Mouse (Mus musculus) olfactory bulb, adult 2 months (tissue): Measurements from ENCODE around the gene Mtch1. TPM values are rescaled to one million over a fixed set of nuclear protein-coding genes. Genes with fewer than 3 reads are reported as not detected.

Experiments
- H3K27ac ChIP-seq: fragments of 200-500 bp; 2 replicates; pipeline ENCODE4 v1.5.1; 2012; ENCODE audit warnings: low read depth, low read length; ENCODE audit not compliant: insufficient read depth
- H3K4me1 ChIP-seq: fragments of 200-500 bp; 2 replicates; pipeline ENCODE4 v1.6.1; 2012; ENCODE audit warnings: low read length; ENCODE audit not compliant: control insufficient read depth, insufficient read depth
- H3K4me3 ChIP-seq: fragments of 200-500 bp; 2 replicates; pipeline ENCODE4 v1.5.1; 2012; ENCODE audit warnings: mild to moderate bottlenecking, low read depth, low read length, moderate library complexity; ENCODE audit not compliant: insufficient read depth
- CTCF ChIP-seq: fragments of 200-500 bp; IDR thresholded peaks from 2 replicates; pipeline ENCODE4 v1.5.1; 2012; ENCODE audit warnings: low read depth, mild to moderate bottlenecking, low read length, moderate library complexity; ENCODE audit not compliant: insufficient read depth
- POLR2A ChIP-seq: fragments of 200-500 bp; IDR thresholded peaks from 2 replicates; pipeline ENCODE4 v1.6.1; 2012; ENCODE audit warnings: mild to moderate bottlenecking, low read depth, low read length, moderate library complexity; ENCODE audit not compliant: insufficient read depth
- WGBS: fragments of 180-500 bp; shearing (Covaris S2); methylation state at CpG from one replicate; pipeline ENCODE4 v1.1.7; 2018; 5-methylcytosine and 5-hydroxymethylcytosine counted together
- polyA plus RNA-seq: library from polyadenylated mRNA; stranded (reverse); fragments of >200 nt; gene quantifications from 2 replicates; pipeline ENCODE4 v1.2.4, GENCODE M21; 2012; ENCODE audit warnings: low replicate concordance; ENCODE audit not compliant: missing spikeins, insufficient read depth, insufficient read length

Mtch1 gene
- polyA plus RNA-seq, 1 experiment, result not detected

DNA sequence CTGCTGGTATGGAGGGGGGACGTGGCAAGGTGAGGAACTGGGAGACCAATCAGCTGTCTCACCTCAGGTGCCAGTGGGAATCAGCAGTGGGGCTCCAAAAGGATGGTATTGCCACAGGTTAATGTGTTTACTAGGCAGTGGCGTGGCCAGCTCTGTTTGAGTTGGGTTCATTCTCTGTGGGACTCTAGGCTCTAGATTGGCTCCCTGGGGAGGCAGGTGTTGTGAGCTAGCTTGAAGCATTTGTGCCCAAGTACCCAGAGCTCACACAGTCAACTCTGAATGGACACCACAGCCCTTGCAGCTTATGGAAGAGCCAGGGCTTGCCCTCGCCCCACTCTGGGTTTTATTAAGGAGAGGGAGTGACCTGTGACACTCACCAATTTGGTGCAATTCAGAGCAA is 43.9 kb downstream of the Mtch1 start:
- WGBS, result 94% methylated on average over 3 of the region's 3 CpGs
- Histone ChIP-seq H3K27ac (no peak overlapping the region), H3K4me1 (peaks cover 24% of the 10 kb centered on the region), H3K4me3 (no peak overlapping the region)
- no peak for TF ChIP-seq POLR2A
- TF ChIP-seq CTCF, result no peak

DNA sequence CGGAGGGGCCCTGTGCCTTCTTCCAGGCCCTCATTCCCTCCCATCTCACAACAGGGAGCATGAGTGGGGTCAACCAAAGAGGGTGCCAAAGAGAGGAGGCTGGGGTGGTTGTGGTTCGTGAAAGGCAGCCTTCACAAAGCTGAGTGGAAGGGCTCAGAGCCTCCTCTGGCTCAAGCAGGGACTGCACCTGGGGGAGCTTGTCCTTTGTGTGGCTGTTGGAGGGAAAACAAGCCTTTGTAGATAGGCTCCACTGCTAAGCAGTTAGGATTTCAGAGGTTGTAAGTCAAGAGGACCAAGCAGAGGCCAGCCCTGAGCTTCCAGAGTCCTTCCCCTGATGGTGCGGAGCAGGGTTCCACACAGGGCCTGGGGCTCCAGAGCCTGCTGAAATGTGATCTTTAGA is 44.6 kb downstream of the Mtch1 start:
- Histone ChIP-seq H3K27ac (no peak overlapping the region), H3K4me3 (no peak overlapping the region), H3K4me1 (peaks cover 24% of the 10 kb centered on the region)
- TF ChIP-seq POLR2A, result no peak
- TF ChIP-seq CTCF, result no peak
- WGBS, result 59% methylated on average over 3 of the region's 3 CpGs

DNA sequence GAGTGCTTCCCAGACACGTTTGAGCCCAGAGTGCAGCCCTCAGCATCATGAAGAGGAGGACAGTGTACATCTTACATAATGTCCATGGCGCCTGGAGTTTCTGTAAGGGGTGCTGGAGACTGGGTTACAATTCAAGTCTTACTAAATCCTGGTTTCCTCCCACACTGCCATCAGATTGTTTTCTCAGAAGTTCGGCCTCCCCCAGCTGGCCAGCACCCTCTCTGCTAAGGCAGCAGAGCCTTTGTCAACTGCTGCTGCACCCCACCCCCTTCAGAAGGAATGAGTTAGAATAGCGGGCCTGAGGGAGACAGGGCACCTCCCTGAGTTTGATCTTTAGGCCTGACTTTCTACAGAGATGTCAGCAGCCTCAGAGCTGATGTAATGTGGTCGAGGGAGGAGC is 45.6 kb downstream of the Mtch1 start:
- H3K4me1 ChIP-seq, result peaks cover 24% of the 10 kb centered on the region
- 56% methylated on average over 5 of the region's 5 CpGs for WGBS
- H3K4me3 ChIP-seq, result no peak overlapping the region
- H3K27ac ChIP-seq, result no peak overlapping the region
- no peak for TF ChIP-seq CTCF
- no peak for TF ChIP-seq POLR2A

DNA sequence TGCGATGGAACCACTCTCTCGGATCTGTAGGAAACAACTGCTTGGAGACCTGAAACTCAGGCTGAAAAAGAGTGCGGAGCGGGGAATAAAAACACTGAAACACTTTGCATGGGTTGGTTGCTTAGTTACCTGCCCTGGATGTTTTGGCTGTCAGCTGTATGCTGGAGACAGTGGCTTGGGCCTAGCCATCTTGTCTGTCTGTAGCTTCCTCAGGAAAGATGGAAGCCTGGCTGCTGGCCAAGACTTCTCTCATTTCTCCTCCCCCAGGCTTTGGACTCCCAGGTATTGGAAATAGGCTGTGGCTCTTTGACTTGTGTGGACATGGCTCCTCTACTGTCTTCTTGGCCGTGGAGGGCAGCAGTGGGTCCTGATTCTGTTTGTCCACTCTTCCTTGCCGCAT is 46.3 kb downstream of the Mtch1 start:
- H3K4me1 ChIP-seq, result peaks cover 24% of the 10 kb centered on the region
- WGBS, result 91% methylated on average over 6 of the region's 6 CpGs

DNA sequence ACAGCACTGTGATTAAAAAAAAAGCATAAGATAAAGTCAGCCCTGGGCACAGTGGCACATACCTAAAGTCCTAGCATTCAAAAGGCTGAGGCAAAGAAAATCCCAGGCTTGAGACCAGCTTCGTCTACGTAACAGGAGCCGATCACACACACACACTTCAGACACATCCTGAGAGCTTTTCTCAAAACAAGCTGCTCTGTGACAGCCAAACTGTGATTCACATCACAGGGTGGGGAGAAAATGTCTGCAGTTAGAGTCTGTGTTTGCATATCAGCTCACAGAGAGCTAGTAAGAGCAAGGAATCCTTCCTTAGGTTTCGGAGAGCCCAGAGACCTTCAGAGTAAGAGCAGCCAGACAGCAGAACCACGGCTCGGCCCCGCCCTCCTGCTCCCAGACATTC is 46.8 kb downstream of the Mtch1 start:
- WGBS, result 87% methylated on average over 7 of the region's 7 CpGs
- TF ChIP-seq POLR2A, result no peak
- no peak overlapping the region for H3K27ac ChIP-seq

More for the DNA sequence above, 46.3 kb downstream of the Mtch1 start:
- no peak overlapping the region for H3K4me3 ChIP-seq
- TF ChIP-seq CTCF (no peak), POLR2A (no peak)
- H3K27ac ChIP-seq, result no peak overlapping the region

DNA sequence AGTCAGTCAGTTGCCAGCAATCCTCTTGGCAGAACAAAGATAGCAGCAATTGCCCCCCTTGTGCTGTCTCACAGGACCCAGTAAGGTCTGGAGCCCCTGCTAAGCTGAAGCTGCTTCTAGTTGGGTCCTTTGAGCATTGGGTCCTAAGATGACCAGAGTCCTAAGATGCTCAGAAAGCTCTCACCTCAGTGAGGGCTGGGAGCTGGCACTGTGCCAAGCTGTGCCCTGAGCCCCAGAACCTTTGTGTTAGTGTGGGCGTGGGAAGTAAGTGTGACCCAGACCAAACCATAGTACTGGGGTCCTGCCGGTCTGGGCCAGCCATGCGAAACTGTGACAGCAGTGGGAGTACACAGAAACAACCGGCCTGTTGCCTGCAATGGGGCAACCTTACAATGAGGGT is 48.5 kb downstream of the Mtch1 start:
- no peak for TF ChIP-seq CTCF
- TF ChIP-seq POLR2A, result no peak
- no peak overlapping the region for H3K4me3 ChIP-seq
- 76% methylated on average over 4 of the region's 4 CpGs for WGBS
- H3K27ac ChIP-seq, result no peak overlapping the region
- H3K4me1 ChIP-seq, result peaks cover 14% of the 10 kb centered on the region

More for the DNA sequence above, 46.8 kb downstream of the Mtch1 start:
- Histone ChIP-seq H3K4me3 (no peak overlapping the region), H3K4me1 (peaks cover 24% of the 10 kb centered on the region)

DNA sequence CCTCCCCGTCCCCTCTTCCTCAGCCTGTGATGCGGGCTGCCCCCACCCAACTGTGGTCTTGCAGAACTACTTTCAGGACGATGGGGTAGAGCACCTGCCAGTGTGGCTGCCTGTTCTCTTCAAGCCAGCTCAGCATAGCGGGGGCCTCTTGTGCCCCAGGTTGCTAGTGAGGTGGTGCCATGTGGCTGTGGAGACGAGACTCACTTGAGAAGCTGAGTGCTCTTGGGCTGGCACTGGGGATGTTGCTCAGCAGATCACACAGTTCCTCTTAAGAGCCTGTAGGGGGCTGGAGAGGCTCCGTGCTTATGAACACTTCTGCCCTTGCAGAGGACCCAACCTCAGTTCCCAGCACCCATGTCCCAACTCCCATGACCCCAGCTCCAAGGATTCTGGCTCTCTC is 49.9 kb downstream of the Mtch1 start:
- Histone ChIP-seq H3K4me3 (no peak overlapping the region), H3K27ac (no peak overlapping the region), H3K4me1 (peaks cover 11% of the 10 kb centered on the region)
- 95% methylated on average over 6 of the region's 6 CpGs for WGBS
- TF ChIP-seq POLR2A, result no peak
- no peak for TF ChIP-seq CTCF

DNA sequence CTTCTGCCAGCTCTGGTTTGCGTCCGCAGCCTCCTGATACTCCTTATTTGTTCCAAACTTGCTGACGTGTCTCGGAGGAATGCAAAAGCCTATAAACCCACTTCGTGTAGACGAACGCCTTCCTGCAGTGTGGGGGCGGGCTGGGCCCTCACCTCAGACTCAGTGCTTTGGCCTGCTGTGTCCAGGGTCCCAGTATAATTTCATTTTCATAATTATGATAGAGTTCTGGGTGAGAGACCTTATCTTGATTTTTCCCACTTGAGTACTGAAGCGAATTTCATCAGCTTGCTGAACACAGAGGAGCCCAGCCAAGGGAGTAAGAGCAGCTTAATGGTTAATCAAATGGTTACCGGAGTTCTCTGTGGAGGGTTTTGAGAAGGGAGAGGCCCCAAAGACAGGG is 50.4 kb downstream of the Mtch1 start:
- TF ChIP-seq CTCF (no peak), POLR2A (no peak)
- WGBS, result 91% methylated on average over 10 of the region's 10 CpGs
- H3K4me1 ChIP-seq, result peaks cover 10% of the 10 kb centered on the region
- no peak overlapping the region for H3K4me3 ChIP-seq
- H3K27ac ChIP-seq, result no peak overlapping the region

DNA sequence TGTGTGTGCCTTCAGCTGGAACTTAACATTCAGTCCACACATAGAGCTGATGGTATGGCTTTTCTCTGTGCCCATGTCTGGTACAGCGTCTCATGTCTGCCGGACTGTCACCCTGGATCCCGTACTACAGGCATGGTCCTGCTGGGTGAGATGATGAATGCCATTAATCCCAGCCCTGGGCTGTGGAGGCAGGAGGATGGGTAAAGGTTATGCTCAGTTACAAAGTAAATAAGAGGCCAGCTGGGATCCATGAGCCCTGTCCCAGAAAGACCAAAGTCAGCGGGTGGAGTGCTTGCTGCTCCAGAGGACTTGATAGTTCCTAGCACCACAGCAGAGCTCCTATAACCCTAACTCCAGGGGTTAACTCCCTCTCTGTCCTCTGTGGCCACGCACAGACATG is 51.9 kb downstream of the Mtch1 start:
- Histone ChIP-seq H3K27ac (no peak overlapping the region), H3K4me3 (no peak overlapping the region), H3K4me1 (no peaks in the 10 kb centered on the region)
- WGBS, result 86% methylated on average over 5 of the region's 5 CpGs
- TF ChIP-seq POLR2A, result no peak
- no peak for TF ChIP-seq CTCF

DNA sequence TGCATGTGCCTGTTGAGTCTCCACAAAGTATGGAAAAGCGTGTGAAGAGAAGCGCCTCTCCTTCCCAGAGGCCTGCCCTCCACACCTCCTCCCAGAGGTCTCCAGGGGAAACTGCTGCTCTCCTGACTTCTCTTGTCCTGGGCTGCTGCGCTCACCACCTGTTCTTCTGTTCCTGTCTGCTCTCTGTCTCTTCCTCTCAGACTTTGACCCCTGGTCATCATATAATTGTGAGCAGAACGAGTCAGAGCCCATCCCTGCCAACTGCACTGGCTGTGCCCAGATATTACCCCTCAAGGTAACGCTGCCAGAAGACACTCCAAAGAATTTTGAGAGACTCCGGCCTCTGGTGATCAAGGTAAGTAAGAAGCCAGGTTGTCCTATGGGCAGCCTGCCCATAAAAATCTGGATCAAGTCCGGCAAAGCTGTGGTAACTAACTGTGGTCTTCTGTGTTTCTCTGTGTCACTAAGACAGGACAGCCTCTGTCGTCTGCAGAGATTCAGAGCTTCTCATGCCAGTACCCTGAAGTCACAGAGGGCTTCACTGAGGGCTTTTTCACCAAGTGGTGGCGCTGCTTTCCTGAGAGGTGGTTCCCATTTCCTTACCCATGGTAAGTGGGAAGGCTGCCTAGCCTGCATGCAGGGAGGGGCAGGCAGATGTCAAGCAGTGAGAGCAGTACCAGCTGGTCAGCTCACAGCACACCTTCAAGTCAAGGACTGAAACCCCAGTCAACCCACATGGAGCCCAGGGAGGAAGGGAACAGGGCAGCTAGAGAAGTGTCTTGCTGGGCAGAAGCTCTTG is 53.7 kb downstream of the Mtch1 start:
- no peak overlapping the region for H3K27ac ChIP-seq
- no peaks in the 10 kb centered on the region for H3K4me1 ChIP-seq
- 84% methylated on average over 9 of the region's 9 CpGs for WGBS
- TF ChIP-seq POLR2A, result no peak
- TF ChIP-seq CTCF, result no peak
- H3K4me3 ChIP-seq, result no peak overlapping the region
